Mouse (Mus musculus) thymus, postnatal 4 days (tissue): ENCODE data around the gene Snx17.
"Not testable (repeated sequence)": the region's sequence is repeated elsewhere in the genome, so short reads cannot be mapped to it uniquely, and the experiment has no call there.

Experiments
- DNase-seq: peaks from one replicate; pipeline ENCODE4 v3.0.0; 2021

Gene Snx17

DNA sequence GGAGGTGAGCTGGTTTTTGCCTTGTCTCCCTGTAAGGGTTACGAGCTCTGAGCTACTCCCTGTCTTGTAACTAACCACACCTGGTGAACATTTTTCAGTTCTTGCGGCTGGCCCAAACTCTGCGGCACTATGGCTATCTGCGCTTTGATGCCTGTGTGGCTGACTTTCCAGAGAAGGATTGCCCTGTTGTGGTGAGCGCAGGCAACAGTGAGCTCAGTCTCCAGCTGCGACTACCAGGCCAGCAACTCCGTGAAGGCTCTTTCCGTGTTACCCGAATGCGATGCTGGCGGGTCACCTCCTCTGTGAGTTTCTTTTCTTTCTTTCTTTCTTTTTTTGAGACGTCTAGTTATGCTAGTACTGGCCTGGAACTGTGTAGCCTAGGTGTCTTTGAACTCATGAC is 4.0 kb downstream of the Snx17 start:
- DNase-seq, result no peak

DNA sequence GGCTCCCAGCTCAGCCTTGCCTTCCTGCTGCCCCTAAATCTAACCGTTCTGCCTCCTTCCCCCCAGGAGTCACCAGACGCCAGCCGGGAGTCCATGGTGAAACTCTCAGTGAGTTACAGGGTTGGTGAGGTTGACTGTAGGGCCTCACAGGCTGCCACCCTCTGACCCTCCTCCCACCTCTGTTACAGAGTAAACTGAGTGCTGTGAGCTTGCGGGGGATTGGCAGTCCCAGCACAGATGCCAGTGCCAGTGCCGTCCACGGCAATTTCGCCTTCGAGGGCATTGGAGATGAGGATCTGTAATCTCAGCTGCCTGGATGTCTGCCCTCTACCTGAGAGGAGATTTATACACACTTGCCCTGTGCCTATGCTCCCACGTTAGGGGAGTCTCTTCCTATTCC is 5.1 kb downstream of the Snx17 start:
- DNase-seq, result no peak

DNA sequence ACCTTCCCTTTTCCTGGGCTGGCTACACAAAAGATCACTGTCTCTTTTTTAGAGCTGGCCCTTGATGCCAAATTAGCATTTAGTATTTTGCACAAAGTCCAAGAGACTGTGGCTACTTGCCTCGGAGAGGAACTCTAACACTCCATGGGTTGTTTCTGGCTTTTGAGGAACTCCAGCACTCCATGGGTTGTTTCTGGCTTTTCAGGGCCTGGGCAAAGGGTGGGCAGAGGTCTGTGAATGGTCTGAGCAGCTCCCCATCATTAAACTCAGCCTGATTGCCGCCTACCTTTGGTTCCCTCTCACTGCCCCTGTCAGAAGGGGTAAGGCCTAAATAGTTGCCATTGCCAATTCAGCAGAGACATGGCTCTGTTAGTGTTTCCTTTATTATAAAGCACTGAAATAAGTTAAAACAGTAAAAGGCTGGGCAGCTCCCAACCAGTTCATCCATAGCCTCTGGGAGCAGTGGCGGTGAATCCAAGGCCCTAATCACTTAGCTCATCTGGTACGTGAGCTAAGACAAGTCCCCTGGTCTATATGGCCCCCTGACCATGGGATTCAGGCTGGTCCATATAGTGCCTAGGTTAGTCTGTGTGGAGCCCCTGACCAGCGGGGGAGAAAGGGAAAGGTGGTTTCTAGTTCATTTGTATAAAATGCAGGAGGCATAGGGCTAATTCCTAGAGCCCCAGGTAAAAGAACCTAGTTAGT is 5.7 kb downstream of the Snx17 start:
- no peak for DNase-seq

GRCm38 (mm10) chr5:31199321-31199892 is 6.4 kb downstream of the Snx17 start:
- no peak for DNase-seq

DNA sequence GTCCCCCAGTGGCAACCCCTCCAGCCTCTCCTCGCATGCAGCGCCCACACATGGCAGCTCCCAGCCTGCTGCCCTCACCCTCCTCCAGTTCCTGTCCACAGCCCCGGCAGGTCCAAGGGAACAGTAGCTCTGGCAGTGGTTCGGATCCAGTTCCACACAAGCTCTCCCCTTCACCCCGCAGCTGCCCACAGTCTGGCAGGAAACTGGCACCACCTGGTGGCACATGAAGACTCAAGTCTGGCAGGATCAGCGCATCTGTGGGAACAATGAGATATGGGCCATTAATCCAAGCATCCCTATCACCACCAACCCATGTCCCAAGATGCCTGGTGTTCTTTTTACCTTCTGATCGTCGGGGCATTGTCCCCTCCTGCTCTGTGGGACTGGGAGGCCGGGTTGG is 6.9 kb downstream of the Snx17 start:
- DNase-seq, result peak; percentile 48

- DNase-seq, result peak; percentile 40
These were observed 7.3 kb downstream of the Snx17 start for GRCm38 (mm10) chr5:31200327-31200768.

GRCm38 (mm10) chr5:31201042-31201741 is 8.2 kb downstream of the Snx17 start:
- DNase-seq, result no peak

DNA sequence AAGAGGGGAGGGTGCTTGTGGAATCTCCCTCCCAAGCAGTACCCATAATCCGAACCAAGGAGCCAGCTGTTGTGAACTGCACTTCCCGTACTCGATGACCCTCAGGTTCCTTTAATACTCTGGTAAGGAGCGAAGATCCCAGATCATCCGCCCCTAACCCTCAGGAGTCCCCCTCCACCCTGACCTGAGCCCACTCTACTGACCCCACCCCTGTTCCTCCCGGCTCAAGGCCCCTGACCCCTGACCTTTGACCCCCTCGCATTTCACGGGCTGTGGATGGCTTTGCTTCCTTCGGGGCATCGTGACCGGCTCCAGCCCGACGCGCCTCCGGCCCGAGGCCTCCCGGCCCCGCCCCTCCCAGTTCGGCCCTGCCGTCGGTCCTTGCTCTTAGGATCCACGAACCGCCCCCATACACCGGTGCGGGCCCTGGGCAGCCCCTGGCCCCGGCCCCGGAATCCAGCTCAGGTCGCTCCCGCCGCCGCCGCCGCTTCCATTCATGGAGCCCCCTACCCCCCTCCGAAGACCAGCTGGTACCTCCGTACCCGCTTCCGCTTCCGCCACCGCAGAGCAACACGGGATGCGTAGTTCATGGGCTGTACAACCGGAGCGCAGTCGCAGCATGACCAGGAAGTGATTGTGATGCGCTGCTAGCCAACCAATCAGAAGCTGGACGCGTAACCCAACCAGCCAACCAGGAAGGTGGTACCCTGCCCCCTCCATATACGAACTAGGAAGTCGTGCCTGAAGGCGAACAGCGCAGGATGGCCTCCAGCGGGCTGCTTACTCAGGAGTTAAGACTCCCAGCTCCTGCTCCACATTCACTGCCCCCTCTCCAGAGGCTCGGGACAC is 8.9 kb downstream of the Snx17 start, which contains the start of gene Zfp513:
TSS of gene Zfp513 (minus strand) at position 562 of the 849 bp plus-strand sequence.
- DNase-seq, result peak; percentile 91

DNA sequence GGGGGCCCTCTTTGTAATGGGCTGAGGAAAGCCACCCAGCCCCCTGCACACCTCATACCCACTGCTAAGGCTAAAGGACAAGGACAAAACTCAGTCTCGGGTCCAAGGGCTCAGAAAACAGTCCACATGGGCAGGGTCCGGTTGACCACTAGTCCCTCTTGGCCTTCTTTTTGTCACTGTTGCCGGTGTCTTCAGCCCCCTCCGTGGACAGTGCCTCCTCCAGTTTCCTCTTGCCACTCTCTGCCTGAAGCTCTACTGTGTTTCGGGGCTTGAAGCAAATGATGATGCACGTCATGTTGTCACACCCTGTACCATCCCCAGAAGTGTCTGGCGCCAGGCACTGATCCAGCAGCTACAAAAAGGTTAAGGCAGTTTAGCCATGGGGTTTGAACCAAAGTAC is 9.9 kb downstream of the Snx17 start:
- DNase-seq, result no peak

DNA sequence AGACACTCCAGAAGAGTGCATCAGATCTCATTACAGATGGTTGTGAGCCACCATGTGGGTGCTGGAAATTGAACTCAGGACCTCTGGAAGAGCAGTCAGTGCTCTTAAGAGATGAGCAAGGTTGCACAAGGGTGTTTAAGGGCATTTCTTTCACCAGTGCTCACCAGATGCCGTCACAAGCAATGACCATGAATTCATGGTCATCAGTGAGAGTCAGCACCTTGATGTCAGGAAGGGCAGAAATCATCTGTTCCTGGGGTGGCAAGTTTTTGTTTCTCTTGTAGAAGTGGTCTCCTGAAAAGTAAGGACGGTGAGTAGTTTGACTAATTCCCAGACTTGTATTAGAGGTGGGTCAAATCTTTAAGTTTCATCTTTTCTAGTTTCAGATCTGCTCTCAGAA is 10.8 kb downstream of the Snx17 start:
- DNase-seq, result no peak

- no peak for DNase-seq
These were observed 11.4 kb downstream of the Snx17 start for GRCm38 (mm10) chr5:31204421-31204820.

- not testable (repeated sequence) for DNase-seq
These were observed 23.5 kb downstream of the Snx17 start for GRCm38 (mm10) chr5:31216554-31216953.

- DNase-seq, result peak; percentile 42
These were observed 25.3 kb downstream of the Snx17 start for GRCm38 (mm10) chr5:31218294-31218693.

- no peak for DNase-seq
These were observed 26.0 kb downstream of the Snx17 start for GRCm38 (mm10) chr5:31219070-31219469.

DNA sequence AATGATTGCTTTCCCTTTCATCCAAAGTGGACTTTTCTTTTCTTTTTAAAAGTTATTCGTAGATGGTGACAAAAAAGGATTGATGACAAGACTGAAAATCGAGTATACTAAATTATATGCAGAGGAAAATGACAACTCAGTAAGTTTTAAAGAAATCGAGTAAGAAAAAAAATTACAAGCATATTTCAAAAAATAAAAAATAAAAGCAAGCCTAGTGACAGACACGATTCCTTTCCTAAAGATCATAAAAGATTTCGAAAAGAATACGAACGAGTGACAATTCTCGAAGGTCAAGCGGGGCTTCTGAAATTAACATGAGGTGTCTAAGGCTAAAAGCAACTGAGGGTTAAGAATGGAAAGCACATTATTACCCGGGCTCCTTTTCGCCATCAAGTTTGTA is 26.4 kb downstream of the Snx17 start:
- DNase-seq, result no peak

DNA sequence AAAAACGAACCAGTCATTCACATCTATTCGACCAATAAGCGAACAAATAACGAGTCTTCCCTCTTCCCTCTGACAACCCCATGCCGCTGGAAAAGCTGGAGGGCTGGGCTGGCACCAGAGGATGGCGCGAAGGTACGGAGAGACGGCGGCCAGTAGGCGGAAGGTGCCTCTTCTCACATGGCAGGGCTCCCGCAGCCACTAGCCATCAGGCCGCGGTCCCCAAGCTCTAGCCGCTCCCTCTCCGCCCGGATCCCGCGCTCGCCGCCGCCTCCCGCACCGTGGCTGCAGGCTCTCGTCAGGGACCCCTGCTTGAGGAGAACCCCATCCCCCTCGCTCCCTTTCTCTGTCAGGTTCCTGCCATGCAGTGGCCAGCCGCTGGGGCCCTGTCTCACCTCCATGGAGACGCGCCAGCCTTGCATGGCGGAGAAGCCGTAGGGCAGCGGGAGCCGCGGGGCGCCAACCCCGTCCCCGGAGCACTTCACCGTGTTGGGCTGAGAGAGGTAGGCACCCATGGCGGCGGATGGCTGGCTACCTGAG is 27.0 kb downstream of the Snx17 start:
- DNase-seq, result no peak

DNA sequence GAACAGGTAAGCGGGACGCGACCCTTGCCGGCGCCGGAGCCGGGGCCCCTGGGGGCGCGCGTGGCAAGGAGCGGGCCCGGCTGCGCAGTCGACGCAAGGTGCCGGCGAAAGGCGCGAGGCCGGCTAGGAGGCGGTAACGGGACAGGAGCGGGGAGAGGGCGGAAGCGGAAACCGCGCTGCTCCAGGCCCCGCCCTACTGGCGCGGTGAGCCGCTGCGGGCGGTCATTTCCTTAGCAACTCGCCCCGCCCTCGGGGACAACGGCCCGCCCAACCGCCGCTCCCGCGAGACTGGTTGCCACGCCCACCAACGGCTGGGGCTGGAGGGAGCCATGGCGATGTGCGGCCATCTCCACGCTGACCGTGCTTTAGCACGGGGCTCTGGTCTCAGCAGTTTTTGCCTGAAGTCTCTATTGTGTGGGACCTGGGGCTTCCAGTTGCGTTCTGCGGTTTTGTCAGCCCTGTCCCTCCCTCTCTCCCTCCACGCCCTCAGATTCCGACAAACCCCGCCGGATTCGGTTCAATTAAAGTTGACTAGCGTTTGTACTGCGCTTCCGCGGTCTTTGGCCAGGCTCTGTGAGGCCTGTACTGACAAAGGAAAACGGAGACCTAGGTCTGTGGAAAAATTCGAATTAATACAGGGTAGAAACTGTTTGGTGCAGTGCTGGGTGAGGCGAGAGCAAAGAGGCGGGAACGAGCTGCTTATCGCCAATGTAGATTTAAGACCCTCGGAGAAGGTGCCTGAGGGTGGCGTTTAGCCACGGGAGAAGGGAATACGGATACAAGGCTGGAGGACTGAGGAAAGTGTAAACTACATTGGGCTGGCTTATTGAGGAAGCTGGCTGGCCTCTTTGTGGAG is 27.6 kb downstream of the Snx17 start, which contains the start of gene Ppm1g:
TSS of gene Ppm1g (minus strand) at position 240 of the 856 bp plus-strand sequence.
- DNase-seq, result peak; percentile 99

DNA sequence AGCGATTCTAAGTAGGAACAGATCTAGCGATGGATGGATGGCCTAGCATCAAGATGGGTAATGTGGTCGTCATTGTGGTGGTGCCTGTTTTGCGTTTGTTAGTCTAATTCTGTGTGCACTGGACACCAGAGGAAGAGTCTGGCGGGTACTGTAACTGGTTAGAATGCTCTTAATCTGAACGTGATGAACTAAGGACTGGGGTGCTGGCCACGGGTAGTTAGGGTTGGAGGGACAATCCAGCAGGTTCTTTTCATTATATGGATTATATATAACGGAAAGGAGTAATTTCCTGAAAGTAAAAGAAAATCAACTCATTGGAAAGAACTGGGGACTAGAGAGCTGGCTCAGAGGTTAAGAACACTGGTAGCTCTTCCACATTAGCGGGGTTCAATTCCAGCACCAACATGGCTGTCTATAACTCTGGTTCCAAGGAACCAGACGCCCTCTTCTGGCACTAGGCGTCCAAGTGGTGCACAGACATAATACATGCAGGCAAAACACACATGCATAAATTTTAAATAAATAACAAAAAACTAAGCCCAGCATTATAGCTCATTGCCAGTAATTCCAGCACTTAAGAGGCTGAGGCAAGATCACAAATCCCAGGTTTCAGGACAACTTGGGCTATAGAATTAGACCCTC is 28.4 kb downstream of the Snx17 start:
- peak; percentile 67 for DNase-seq

DNA sequence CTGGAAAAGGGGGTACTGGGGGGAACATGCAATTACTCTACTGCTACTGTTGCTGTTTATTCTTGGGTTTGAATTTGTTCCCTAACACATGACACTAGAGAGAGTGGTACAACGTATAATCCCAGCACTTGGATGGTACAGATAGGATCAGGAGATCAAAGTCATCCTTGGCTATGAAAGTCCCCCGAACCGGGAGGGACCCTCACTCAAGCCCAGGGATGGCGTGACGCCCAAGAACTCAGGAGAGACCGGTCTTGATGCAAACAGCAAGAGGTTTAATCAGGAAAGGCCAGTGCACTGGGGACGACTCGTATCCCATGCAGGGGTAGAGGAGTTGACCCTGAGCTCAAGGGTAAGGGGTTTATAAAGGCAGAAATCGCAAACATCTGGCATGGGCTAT is 29.7 kb downstream of the Snx17 start:
- DNase-seq, result no peak

DNA sequence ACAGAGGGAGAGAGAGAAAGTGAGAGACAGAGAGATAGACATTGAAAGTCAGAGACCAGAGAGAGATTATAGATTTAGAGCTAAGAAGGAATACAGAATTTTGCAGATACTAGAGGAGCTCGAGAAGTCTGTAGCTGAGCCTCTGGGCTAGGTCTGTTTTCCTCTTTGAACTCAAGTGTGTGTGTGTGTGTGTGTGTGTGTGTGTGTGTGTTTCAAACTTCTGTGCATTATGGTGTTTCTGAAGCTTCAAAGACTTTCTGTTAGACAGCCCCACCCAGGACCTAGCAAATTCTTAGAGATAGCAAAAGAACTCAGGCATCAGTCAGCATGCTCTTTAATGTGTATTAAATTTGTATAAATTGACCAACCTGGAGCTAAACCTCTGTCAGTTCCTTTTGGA is 33.6 kb downstream of the Snx17 start:
- no peak for DNase-seq
